Mouse (Mus musculus) limb, embryonic 10.5 days (tissue): ENCODE measurements around the gene Cyb5r4. TPM values are rescaled to one million over a fixed set of nuclear protein-coding genes. Genes with fewer than 3 reads are reported as not detected.
"Not testable (repeated sequence)": the region's sequence is repeated elsewhere in the genome, so short reads cannot be mapped to it uniquely, and the experiment has no call there.

Experiments
- DNase-seq: peaks from one replicate; pipeline ENCODE4 v3.0.0-alpha.2; 2017; ENCODE audit warnings: low spot score
- H3K27ac ChIP-seq: fragments of 300-500 bp; sonication (generic); 2 replicates; pipeline ENCODE4 v1.5.1; 2016; ENCODE audit warnings: mild to moderate bottlenecking
- H3K27me3 ChIP-seq: fragments of 300-500 bp; sonication (generic); 2 replicates; pipeline ENCODE4 v1.6.1; 2016; ENCODE audit warnings: low read depth, mild to moderate bottlenecking; ENCODE audit not compliant: poor library complexity, severe bottlenecking
- H3K36me3 ChIP-seq: fragments of 300-500 bp; sonication (generic); 2 replicates; pipeline ENCODE4 v1.6.1; 2016; ENCODE audit warnings: mild to moderate bottlenecking, moderate library complexity
- H3K4me1 ChIP-seq: fragments of 300-500 bp; sonication (generic); 2 replicates; pipeline ENCODE4 v1.6.1; 2016
- H3K4me3 ChIP-seq: fragments of 300-500 bp; sonication (generic); 2 replicates; pipeline ENCODE4 v1.5.1; 2016; ENCODE audit warnings: mild to moderate bottlenecking, moderate library complexity
- H3K9me3 ChIP-seq: fragments of 300-500 bp; sonication (generic); replicated peaks from 2 replicates; pipeline ENCODE4 v1.6.1; 2016; ENCODE audit warnings: mild to moderate bottlenecking
- WGBS: fragments of 180-500 bp; shearing (Covaris S2); methylation state at CpG from one replicate; pipeline ENCODE4 v1.1.7; 2016; 5-methylcytosine and 5-hydroxymethylcytosine counted together
- polyA plus RNA-seq: library from polyadenylated mRNA; unstranded; fragments of >200 nt; fragmentation: Nextera tagmentation; extraction: Ambion mirVana; gene quantifications from 2 replicates; pipeline ENCODE4 v1.2.1, GENCODE M21; 2016

Gene Cyb5r4
- 66.2 and 69.1 TPM in 2 replicates for polyA plus RNA-seq

- no peaks in the 10 kb centered on the region for H3K9me3 ChIP-seq
- H3K36me3 ChIP-seq = no peaks in the 10 kb centered on the region
- H3K4me1 ChIP-seq = peaks cover 14% of the 10 kb centered on the region
- peaks cover 13% of the 10 kb centered on the region for H3K27me3 ChIP-seq
- H3K4me3 ChIP-seq = peak within 1 kb of the TSS; percentile 74
- peak within 1 kb of the TSS; percentile 85 for H3K27ac ChIP-seq
- under 1% methylated on average over 52 of the region's 52 CpGs for WGBS
- DNase-seq = peak; percentile 99
Measured at GRCm38 (mm10) chr9:87021778-87022523, at the start of gene Cyb5r4. Cyb5r4 (plus strand) TSS chr9:87022014.

- DNase-seq, H3K4me3 ChIP-seq, H3K27ac ChIP-seq, H3K4me1 ChIP-seq, H3K27me3 ChIP-seq, H3K36me3 ChIP-seq, H3K9me3 ChIP-seq: not testable (repeated sequence)
Measured at GRCm38 (mm10) chr9:86972471-86972870, 49.3 kb upstream of the Cyb5r4 start.

- Histone ChIP-seq H3K36me3 (no peaks in the 10 kb centered on the region), H3K27ac (no peak overlapping the region), H3K9me3 (no peaks in the 10 kb centered on the region), H3K27me3 (no peaks in the 10 kb centered on the region), H3K4me3 (no peak overlapping the region), H3K4me1 (peaks cover 2% of the 10 kb centered on the region; the same call in 1 of the 2 replicates)
- DNase-seq = no peak
- 74% methylated on average over 4 of the region's 4 CpGs for WGBS
Measured at GRCm38 (mm10) chr9:86973562-86973961, 48.3 kb upstream of the Cyb5r4 start.

DNA sequence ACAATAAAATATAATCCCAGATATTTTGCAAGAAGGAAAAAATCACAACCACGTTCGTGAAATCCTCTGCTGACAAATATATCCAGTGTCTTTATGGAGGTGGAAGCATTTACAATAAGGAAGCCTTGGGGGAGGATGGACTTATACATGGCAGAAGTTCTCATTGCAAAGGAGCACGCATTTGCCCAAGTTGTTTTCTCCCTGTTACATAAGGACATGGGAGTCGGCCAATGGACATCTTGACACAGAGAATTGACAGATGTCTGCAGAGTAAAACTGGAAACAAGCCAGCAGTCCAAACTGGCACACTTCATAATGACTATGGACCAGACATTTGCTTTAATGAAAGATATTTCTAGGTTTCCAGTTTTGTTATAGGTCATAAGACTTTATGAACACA lies 44.9 kb upstream of the Cyb5r4 start:
- H3K9me3 ChIP-seq = no peaks in the 10 kb centered on the region
- peaks cover 18% of the 10 kb centered on the region for H3K4me1 ChIP-seq
- H3K27ac ChIP-seq = no peak overlapping the region
- WGBS = 89% methylated on average over 4 of the region's 4 CpGs
- H3K4me3 ChIP-seq = no peak overlapping the region
- no peaks in the 10 kb centered on the region for H3K36me3 ChIP-seq
- no peak for DNase-seq
- H3K27me3 ChIP-seq = no peaks in the 10 kb centered on the region

- DNase-seq = no peak
- peaks cover 18% of the 10 kb centered on the region for H3K4me1 ChIP-seq
- no peaks in the 10 kb centered on the region for H3K27me3 ChIP-seq
- H3K27ac ChIP-seq = no peak overlapping the region
- no peaks in the 10 kb centered on the region for H3K9me3 ChIP-seq
- no peak overlapping the region for H3K4me3 ChIP-seq
- 71% methylated on average over 7 of the region's 7 CpGs for WGBS
- no peaks in the 10 kb centered on the region for H3K36me3 ChIP-seq
Measured at GRCm38 (mm10) chr9:86978257-86978907, 43.4 kb upstream of the Cyb5r4 start.

GRCm38 (mm10) chr9:86980048-86980447 lies 41.8 kb upstream of the Cyb5r4 start:
- no peaks in the 10 kb centered on the region for H3K27me3 ChIP-seq
- no peaks in the 10 kb centered on the region for H3K9me3 ChIP-seq
- no peak for DNase-seq
- no peak overlapping the region for H3K27ac ChIP-seq
- H3K4me1 ChIP-seq = peaks cover 19% of the 10 kb centered on the region
- H3K36me3 ChIP-seq = no peaks in the 10 kb centered on the region
- no peak overlapping the region for H3K4me3 ChIP-seq

- Histone ChIP-seq H3K4me3 (no peak overlapping the region), H3K27ac (no peak overlapping the region), H3K4me1 (peaks cover 28% of the 10 kb centered on the region), H3K9me3 (no peaks in the 10 kb centered on the region), H3K27me3 (no peaks in the 10 kb centered on the region), H3K36me3 (no peaks in the 10 kb centered on the region)
- DNase-seq = no peak
- 54% methylated on average over 2 of the region's 2 CpGs for WGBS
Measured at GRCm38 (mm10) chr9:86980942-86981341, 40.9 kb upstream of the Cyb5r4 start.

DNA sequence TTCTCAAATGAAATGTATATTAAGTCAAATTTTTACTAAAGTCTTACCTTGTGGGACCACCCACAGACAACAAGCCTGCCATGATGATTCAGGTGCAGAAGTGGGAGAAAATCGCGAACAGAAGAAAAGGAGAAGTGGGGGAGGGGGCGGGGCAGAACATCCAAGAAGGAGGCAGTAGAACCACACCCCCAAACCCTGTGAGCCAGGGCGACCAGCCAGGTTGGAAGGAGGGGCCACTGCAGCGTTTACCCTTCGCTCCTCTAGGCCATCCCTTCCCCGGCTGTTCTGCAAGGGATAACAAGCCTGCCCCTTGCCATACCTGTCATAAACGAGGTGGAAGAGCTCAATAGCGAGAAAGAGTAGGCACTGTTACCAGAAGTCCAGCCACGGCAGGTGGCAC lies 40.3 kb upstream of the Cyb5r4 start:
- Histone ChIP-seq H3K9me3 (no peaks in the 10 kb centered on the region), H3K27me3 (no peaks in the 10 kb centered on the region), H3K4me1 (peaks cover 34% of the 10 kb centered on the region), H3K36me3 (no peaks in the 10 kb centered on the region), H3K4me3 (peak overlapping the region; percentile 24; the same call in 1 of the 2 replicates), H3K27ac (no peak overlapping the region)
- 14% methylated on average over 10 of the region's 10 CpGs for WGBS
- no peak for DNase-seq

- no peak for DNase-seq
- WGBS = 72% methylated on average over 3 of the region's 3 CpGs
- no peaks in the 10 kb centered on the region for H3K9me3 ChIP-seq
- H3K27ac ChIP-seq = no peak overlapping the region
- H3K27me3 ChIP-seq = no peaks in the 10 kb centered on the region
- H3K4me3 ChIP-seq = no peak overlapping the region
- no peaks in the 10 kb centered on the region for H3K36me3 ChIP-seq
- peaks cover 47% of the 10 kb centered on the region for H3K4me1 ChIP-seq
Measured at GRCm38 (mm10) chr9:86984583-86984982, 37.2 kb upstream of the Cyb5r4 start.

DNA sequence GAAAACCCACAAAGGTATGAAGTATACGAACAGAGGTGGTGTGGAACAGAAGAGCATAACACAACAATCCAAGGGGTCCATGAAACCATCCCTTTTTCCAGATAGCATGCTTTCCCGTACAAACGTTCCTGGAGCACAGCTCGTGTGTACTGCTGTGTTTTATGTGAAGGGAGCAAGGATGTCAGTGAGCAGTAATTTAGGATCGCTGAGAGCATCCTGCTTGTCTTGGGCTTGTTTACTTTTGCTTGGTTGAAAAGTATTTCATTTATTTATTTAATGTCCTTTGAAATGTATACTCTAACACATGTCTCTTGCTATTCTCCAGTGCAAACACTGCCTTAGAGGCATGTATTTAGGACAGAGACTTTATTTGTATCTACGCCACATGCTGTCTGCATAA lies 36.7 kb upstream of the Cyb5r4 start:
- no peaks in the 10 kb centered on the region for H3K9me3 ChIP-seq
- no peak overlapping the region for H3K4me3 ChIP-seq
- H3K36me3 ChIP-seq = no peaks in the 10 kb centered on the region
- no peak for DNase-seq
- peaks cover 45% of the 10 kb centered on the region for H3K4me1 ChIP-seq
- no peaks in the 10 kb centered on the region for H3K27me3 ChIP-seq
- H3K27ac ChIP-seq = no peak overlapping the region
- 64% methylated on average over 6 of the region's 6 CpGs for WGBS

- no peaks in the 10 kb centered on the region for H3K9me3 ChIP-seq
- H3K4me1 ChIP-seq = peaks cover 33% of the 10 kb centered on the region
- H3K27ac ChIP-seq = 0 out of 2 replicates have a peak overlapping the region, but pooled peaks have one; percentile 46
- DNase-seq = peak; percentile 77
- no peaks in the 10 kb centered on the region for H3K27me3 ChIP-seq
- no peak overlapping the region for H3K4me3 ChIP-seq
- WGBS = 16% methylated on average over 7 of the region's 7 CpGs
- no peaks in the 10 kb centered on the region for H3K36me3 ChIP-seq
Measured at GRCm38 (mm10) chr9:86986703-86987296, 35.0 kb upstream of the Cyb5r4 start.

GRCm38 (mm10) chr9:86989822-86990221 lies 32.0 kb upstream of the Cyb5r4 start:
- H3K27me3 ChIP-seq = no peaks in the 10 kb centered on the region
- no peak overlapping the region for H3K27ac ChIP-seq
- no peak for DNase-seq
- no peaks in the 10 kb centered on the region for H3K36me3 ChIP-seq
- no peaks in the 10 kb centered on the region for H3K9me3 ChIP-seq
- peaks cover 32% of the 10 kb centered on the region for H3K4me1 ChIP-seq
- no peak overlapping the region for H3K4me3 ChIP-seq

- no peak for DNase-seq
- 82% methylated on average over 8 of the region's 8 CpGs for WGBS
- H3K9me3 ChIP-seq = no peaks in the 10 kb centered on the region
- H3K27ac ChIP-seq = no peak overlapping the region
- peaks cover 14% of the 10 kb centered on the region for H3K4me1 ChIP-seq
- H3K36me3 ChIP-seq = no peaks in the 10 kb centered on the region
- no peak overlapping the region for H3K4me3 ChIP-seq
- no peaks in the 10 kb centered on the region for H3K27me3 ChIP-seq
Measured at GRCm38 (mm10) chr9:86991758-86992157, 30.1 kb upstream of the Cyb5r4 start.
